Mouse (Mus musculus): ENCODE measurements around the gene Lrmda.
A peak's percentile ranks its signal among the peaks of the same experiment; 100 is the strongest.

Lrmda gene

GRCm38 (mm10) chr14:22509747-22510530, 490.4 kb downstream of the Lrmda start:
- no peak for DNase-seq (ENCODE audit: low read depth)

DNA sequence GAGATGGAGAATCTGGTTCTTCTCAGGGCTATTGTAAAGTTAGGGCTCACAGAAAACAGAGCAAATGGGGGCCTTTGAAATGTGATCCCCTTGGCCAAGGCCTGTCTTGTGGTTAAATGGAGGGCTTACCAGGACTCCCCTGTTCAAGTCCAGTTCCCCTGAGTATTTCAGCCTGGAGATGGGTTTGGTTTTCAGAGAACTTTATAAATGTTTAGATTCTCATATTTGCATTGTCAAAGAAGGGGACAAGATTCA, 490.9 kb downstream of the Lrmda start:
- DNase-seq (ENCODE audit: low read depth), result no peak

GRCm38 (mm10) chr14:22514362-22515084, 495.0 kb downstream of the Lrmda start:
- DNase-seq (ENCODE audit: low read depth), result no peak

DNA sequence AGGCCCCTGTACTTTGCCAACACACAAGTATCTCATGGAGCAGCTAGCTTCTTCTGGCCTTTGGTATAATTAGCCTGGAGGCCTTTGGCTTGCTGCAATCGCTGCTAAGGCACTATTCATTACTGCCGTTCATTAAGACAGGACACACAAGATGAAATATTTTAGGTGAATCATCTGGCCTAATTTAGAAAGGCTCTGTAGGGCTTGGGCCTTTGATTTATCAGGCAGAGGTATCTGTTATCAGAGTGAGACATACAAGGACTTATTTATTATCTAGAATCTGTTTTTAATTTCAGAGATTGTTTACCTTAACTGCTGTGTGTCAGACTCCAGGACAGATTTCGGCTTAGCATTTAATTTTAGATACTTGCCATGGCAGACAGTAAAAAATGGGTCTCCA, 511.2 kb downstream of the Lrmda start:
- no peak for DNase-seq (ENCODE audit: low read depth)

DNA sequence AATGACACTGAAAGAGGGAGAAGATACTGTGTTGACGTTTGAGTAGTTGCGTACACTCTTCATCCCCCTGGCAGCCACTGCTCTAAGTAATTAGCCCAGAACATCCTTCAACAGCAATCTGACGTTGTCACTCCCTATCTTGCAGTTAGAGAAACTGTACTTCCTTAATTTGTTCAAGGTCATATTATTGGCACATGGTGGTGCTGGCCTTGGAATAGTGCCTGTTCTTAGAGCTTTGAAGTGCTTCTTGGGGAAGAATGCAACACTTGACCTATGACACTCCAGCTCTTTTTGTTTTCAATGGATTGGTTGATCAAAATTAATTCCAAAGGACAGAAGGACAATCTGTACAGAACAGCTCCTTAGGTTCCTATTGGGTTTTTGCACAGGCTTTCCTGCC, 514.0 kb downstream of the Lrmda start:
- DNase-seq (ENCODE audit: low read depth), result peak; percentile 58

- DNase-seq (ENCODE audit: low read depth), result no peak
Measured at GRCm38 (mm10) chr14:22545887-22546675, 526.6 kb downstream of the Lrmda start.

- DNase-seq (ENCODE audit: low read depth), result no peak
Measured at GRCm38 (mm10) chr14:22546676-22546984, 527.1 kb downstream of the Lrmda start.

- peak; percentile 72 for DNase-seq (ENCODE audit: low read depth)
Measured at GRCm38 (mm10) chr14:22548286-22548685, 528.8 kb downstream of the Lrmda start.

GRCm38 (mm10) chr14:22549166-22549565, 529.7 kb downstream of the Lrmda start:
- DNase-seq (ENCODE audit: low read depth), result no peak

DNA sequence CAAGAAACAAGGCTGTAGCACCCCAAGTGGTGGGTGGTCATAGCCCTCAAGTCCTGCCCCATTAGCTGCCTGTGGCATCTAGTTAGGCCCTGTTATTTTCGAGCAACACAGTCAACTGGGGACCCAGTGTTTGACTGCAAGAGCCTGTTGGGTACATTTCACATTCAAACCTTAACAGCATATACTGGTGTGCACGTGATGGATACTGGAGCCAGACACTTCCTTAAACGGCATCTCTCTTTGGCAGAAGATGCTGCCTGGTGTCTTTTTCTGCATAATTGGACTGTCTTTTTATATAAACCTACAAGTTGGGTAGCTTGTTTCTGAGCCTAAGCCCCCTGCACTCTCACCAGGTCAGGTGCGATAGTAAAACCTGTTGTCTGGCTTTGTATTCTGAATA, 532.8 kb downstream of the Lrmda start:
- DNase-seq (ENCODE audit: low read depth), result no peak

GRCm38 (mm10) chr14:22552841-22553240, 533.3 kb downstream of the Lrmda start:
- no peak for DNase-seq (ENCODE audit: low read depth)

- peak; percentile 21 for DNase-seq (ENCODE audit: low read depth)
Measured at GRCm38 (mm10) chr14:22553717-22554116, 534.2 kb downstream of the Lrmda start.

GRCm38 (mm10) chr14:22572486-22572885, 553.0 kb downstream of the Lrmda start:
- DNase-seq (ENCODE audit: low read depth), result no peak

- no peak for DNase-seq (ENCODE audit: low read depth)
Measured at GRCm38 (mm10) chr14:22573585-22573984, 554.1 kb downstream of the Lrmda start.

- no peak for DNase-seq (ENCODE audit: low read depth)
Measured at GRCm38 (mm10) chr14:22574006-22574405, 554.5 kb downstream of the Lrmda start.

GRCm38 (mm10) chr14:22576441-22576840, 556.9 kb downstream of the Lrmda start:
- no peak for DNase-seq (ENCODE audit: low read depth)

GRCm38 (mm10) chr14:22577411-22578037, 558.0 kb downstream of the Lrmda start:
- no peak for DNase-seq (ENCODE audit: low read depth)

- DNase-seq (ENCODE audit: low read depth), result peak; percentile 78
Measured at GRCm38 (mm10) chr14:22578224-22578623, 558.7 kb downstream of the Lrmda start.

- DNase-seq (ENCODE audit: low read depth), result no peak
Measured at GRCm38 (mm10) chr14:22578986-22579385, 559.5 kb downstream of the Lrmda start.

DNA sequence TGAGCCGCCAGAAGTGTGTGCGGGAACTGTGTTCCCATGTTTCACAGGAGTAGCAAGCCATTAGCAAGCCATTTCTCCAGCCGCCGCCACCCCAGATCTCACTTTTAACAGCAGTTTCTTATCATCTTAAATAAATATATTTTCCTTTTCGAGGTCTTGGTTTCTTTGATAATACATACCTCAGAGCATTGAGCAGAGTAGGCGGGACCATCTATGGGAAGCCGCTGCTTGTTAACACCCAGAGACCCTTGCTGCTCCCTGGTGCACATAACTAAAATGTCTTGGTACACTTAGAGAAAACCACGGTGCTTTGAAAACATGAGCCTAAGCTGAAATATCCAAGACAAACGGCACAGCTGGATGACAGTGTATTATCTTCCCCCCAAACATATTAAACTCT, 562.6 kb downstream of the Lrmda start:
- DNase-seq (ENCODE audit: low read depth), result no peak

DNA sequence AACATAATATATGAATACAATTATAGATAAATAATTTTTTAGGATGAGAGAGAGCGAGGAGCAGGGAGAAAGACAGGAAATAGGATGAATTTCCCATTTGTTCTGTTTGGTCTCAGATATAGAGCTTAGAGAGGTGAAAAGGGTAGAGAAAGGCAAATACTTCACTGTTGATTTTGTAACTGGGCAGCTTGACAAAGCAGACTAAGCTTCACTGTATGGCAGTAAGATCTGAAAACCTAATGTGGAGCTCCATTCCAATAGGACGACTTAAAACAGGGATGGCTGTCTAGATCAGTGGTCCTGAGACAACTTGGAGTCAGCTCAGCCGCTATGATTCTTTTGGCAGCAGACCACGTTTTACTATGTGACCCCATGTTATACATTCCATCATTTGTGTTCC, 566.8 kb downstream of the Lrmda start:
- DNase-seq (ENCODE audit: low read depth), result no peak

DNA sequence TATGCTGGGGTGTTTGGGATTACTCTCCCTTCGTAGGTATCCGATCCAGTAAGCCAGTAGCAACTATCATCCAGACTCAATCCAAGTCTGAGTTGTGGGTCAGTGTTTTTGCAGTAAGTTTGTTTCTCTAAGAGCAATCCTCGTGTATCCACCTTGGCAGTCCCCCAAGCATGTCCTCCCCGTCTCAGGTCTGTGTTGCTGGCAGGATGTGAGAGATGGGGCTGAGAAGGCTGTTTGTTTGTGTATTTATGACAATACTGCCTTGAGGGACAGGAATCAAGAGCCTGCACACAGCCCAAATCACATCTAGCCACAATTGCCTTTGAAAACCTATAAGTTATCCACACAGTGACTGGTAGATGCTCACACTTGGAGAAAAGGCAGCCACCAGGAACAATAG, 567.3 kb downstream of the Lrmda start:
- no peak for DNase-seq (ENCODE audit: low read depth)
